Mouse (Mus musculus) layer of hippocampus, adult 18-20 months (tissue): ENCODE data around the gene Pcx. TPM values are rescaled to one million over a fixed set of nuclear protein-coding genes. Genes with fewer than 3 reads are reported as not detected.

ENCODE experiments used
- DNase-seq, 2 experiments: peaks; one replicate each; pipeline ENCODE4 v3.0.0; 2022; ENCODE audit warnings: low spot score in 2 of 2
- total RNA-seq, 2 experiments: library from RNA; stranded (reverse); gene quantifications; 2 replicates each; pipeline ENCODE4 v1.2.3; 2021

Pcx gene
- total RNA-seq, 2 experiments from 2014 or later, result 66.2 to 67.1 TPM

- no peak for DNase-seq
These were observed 37.5 kb downstream of the Pcx start for GRCm38 (mm10) chr19:4547801-4548200.

GRCm38 (mm10) chr19:4548305-4548883 is 38.1 kb downstream of the Pcx start:
- no peak for DNase-seq

GRCm38 (mm10) chr19:4554248-4554647 is 44.0 kb downstream of the Pcx start:
- DNase-seq, result no peak

GRCm38 (mm10) chr19:4555086-4555485 is 44.8 kb downstream of the Pcx start:
- DNase-seq, result no peak

- no peak for DNase-seq
These were observed 46.5 kb downstream of the Pcx start for GRCm38 (mm10) chr19:4556787-4557186.

- peak in 1 of 2 experiments; percentile 4 for DNase-seq
These were observed 47.7 kb downstream of the Pcx start for GRCm38 (mm10) chr19:4557796-4558569.

GRCm38 (mm10) chr19:4558570-4558955 is 48.3 kb downstream of the Pcx start:
- DNase-seq, result no peak

GRCm38 (mm10) chr19:4559011-4559410 is 48.7 kb downstream of the Pcx start:
- DNase-seq, result no peak

GRCm38 (mm10) chr19:4559588-4559987 is 49.3 kb downstream of the Pcx start:
- peak in 1 of 2 experiments; percentile 30 for DNase-seq

- DNase-seq, result no peak
These were observed 49.9 kb downstream of the Pcx start for GRCm38 (mm10) chr19:4560205-4560604.

GRCm38 (mm10) chr19:4565678-4566077 is 55.4 kb downstream of the Pcx start:
- no peak for DNase-seq

- DNase-seq, result no peak
These were observed 56.6 kb downstream of the Pcx start for GRCm38 (mm10) chr19:4566880-4567279.

- no peak for DNase-seq
These were observed 57.4 kb downstream of the Pcx start for GRCm38 (mm10) chr19:4567665-4568064.

- DNase-seq, result no peak
These were observed 58.6 kb downstream of the Pcx start for GRCm38 (mm10) chr19:4568832-4569231.

- DNase-seq, result peak in 1 of 2 experiments; percentile 29
These were observed 59.3 kb downstream of the Pcx start for GRCm38 (mm10) chr19:4569356-4570236.

GRCm38 (mm10) chr19:4570237-4570613 is 60.0 kb downstream of the Pcx start:
- DNase-seq, result no peak

- no peak for DNase-seq
These were observed 60.5 kb downstream of the Pcx start for GRCm38 (mm10) chr19:4570815-4571214.

GRCm38 (mm10) chr19:4571658-4572057 is 61.4 kb downstream of the Pcx start:
- DNase-seq, result no peak

- no peak for DNase-seq
These were observed 61.8 kb downstream of the Pcx start for GRCm38 (mm10) chr19:4572061-4572460.

GRCm38 (mm10) chr19:4572467-4572866 is 62.2 kb downstream of the Pcx start:
- DNase-seq, result no peak

GRCm38 (mm10) chr19:4573241-4573640 is 63.0 kb downstream of the Pcx start:
- no peak for DNase-seq

GRCm38 (mm10) chr19:4578799-4579198 is 68.5 kb downstream of the Pcx start:
- no peak for DNase-seq
